Mouse (Mus musculus) G1E (cell line): ENCODE measurements around the gene Fuca2.

ENCODE experiments used
- CTCF ChIP-seq: IDR thresholded peaks from 2 replicates; pipeline ENCODE4 v1.5.1; 2012; ENCODE audit warnings: low read depth, low read length, inconsistent platforms, mixed read lengths
- GATA1 ChIP-seq: IDR thresholded peaks from 2 replicates; pipeline ENCODE4 v1.6.1; 2012; ENCODE audit warnings: borderline replicate concordance, low read length, inconsistent platforms, mixed read lengths
- GATA2 ChIP-seq: IDR thresholded peaks from 2 replicates; pipeline ENCODE4 v1.6.1; 2012; ENCODE audit warnings: low read depth, low read length, inconsistent platforms, borderline replicate concordance
- POLR2AphosphoS5 ChIP-seq: IDR thresholded peaks from 2 replicates; pipeline ENCODE4 v1.6.1; 2012; ENCODE audit warnings: low read depth, low read length, inconsistent platforms; ENCODE audit not compliant: insufficient replicate concordance
- TAL1 ChIP-seq: conservative IDR thresholded peaks from 2 replicates; pipeline ENCODE4 v1.6.1; 2012; ENCODE audit warnings: low read depth, low read length, inconsistent platforms, mixed read lengths

DNA sequence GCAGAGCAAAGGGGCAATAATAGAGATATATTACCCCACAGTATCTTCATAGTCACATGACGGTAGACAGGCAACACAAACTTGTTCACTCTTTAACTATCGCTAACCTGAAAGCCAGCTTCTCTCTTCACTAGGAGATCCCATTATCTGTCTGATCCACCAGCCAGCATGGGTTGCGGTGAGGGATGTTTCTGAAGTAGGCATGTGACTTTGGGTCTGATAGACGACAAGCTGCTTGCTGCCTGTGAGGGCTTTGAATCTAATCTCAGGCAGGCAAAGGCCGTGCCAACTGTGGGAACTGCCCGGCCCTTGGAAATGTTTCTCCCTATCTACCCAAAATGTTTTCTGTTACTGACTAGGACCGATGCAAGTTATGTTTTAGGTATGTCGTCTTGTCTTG lies 3.0 kb downstream of the Fuca2 start:
- no peak for TF ChIP-seq CTCF
- TF ChIP-seq GATA1 = no peak
- TF ChIP-seq POLR2AphosphoS5 = no peak
- TF ChIP-seq GATA2 = no peak
- TF ChIP-seq TAL1 = no peak
